Comparison of ENCODE assay signal across 10 mouse cellular contexts in genomic region chr3:82274196-82274937, GRCm38 (mm10).
DNase-seq lines count a peak whose midpoint lies in the region; ATAC-seq lines count a peak whose summit lies in the region.
"Had no signal": no experiment of that assay in that cellular context is flagged by ENCODE, and none has a peak within 500 bp of the region (broad histone marks: within the 10 kb centered on the region; RNA-seq: fewer than 3 reads in every experiment).

No protein-coding gene starts in this region.

- no peak overlapping the region for H3K4me2 ChIP-seq in hindbrain, embryonic 16.5 days (ENCODE audit: low read length)
- H3K4me2 ChIP-seq: limb, embryonic 15.5 days had no signal

- H3K27ac ChIP-seq in hindbrain, embryonic 16.5 days (ENCODE audit: low read depth, low read length): peak overlapping the region; percentile 54
- H3K27ac ChIP-seq: limb, embryonic 15.5 days had no signal

- peaks cover 12% of the 10 kb centered on the region for H3K4me1 ChIP-seq in hindbrain, embryonic 16.5 days (ENCODE audit: control insufficient read depth, insufficient read depth, low read depth, low read length)

- H3K9me3 ChIP-seq in hindbrain, embryonic 16.5 days (ENCODE audit: control insufficient read depth, low read length): no peaks in the 10 kb centered on the region
- H3K9me3 ChIP-seq: limb, embryonic 15.5 days had no signal

- no peaks in the 10 kb centered on the region for H3K27me3 ChIP-seq in hindbrain, embryonic 16.5 days (replicated peaks; ENCODE audit: control insufficient read depth, insufficient read depth, low read length)
- H3K27me3 ChIP-seq: limb, embryonic 15.5 days had no signal

- ATAC-seq in frontal cortex, adult (ENCODE audit: low TSS enrichment): 0 out of 2 replicates have a peak, but pooled peaks have one; percentile 21
- peak; percentile 80 for ATAC-seq in hindbrain, embryonic 16.5 days

- WGBS in hindbrain, embryonic 16.5 days: 35% methylated on average over 6 of the region's 6 CpGs

- H3K4me3 ChIP-seq in hindbrain, embryonic 16.5 days (ENCODE audit: low read length): no peak overlapping the region
- H3K4me3 ChIP-seq: limb, embryonic 15.5 days had no signal

- H3K9ac ChIP-seq in hindbrain, embryonic 16.5 days (ENCODE audit: low read depth, low read length): 0 out of 2 replicates have a peak overlapping the region, but pooled peaks have one; percentile 4
- H3K9ac ChIP-seq: limb, embryonic 15.5 days had no signal

- no peak for DNase-seq in frontal cortex, postnatal 36 days (ENCODE audit: low spot score in 2 of 2)
- peak; percentile 37 to 41 for DNase-seq in right cerebral cortex, postnatal 10 days (ENCODE audit: low spot score in 2 of 2)
- no peak for DNase-seq in right cerebral cortex, postnatal 36 days (ENCODE audit: low spot score in 2 of 2)
- peak; percentile 5 for DNase-seq in right cerebral cortex, postnatal 4 days
- no peak for DNase-seq in gastrocnemius, adult 8-10 months (ENCODE audit: low spot score in 2 of 2)
- no peak for DNase-seq in gastrocnemius, adult 18-20 months (ENCODE audit: low spot score)
- DNase-seq: adrenal gland, postnatal 10 days had no signal

- H3K36me3 ChIP-seq in hindbrain, embryonic 16.5 days (ENCODE audit: control insufficient read depth, insufficient read depth, low read length): no peaks in the 10 kb centered on the region
- H3K36me3 ChIP-seq: limb, embryonic 15.5 days had no signal

Comparison
In these comparisons a context has a peak if more than half of its experiments do, and no peak if none do; other contexts are left out.
1. DNase-seq: peak in right cerebral cortex, postnatal 10 days (2 of 2) and right cerebral cortex, postnatal 4 days (single experiment); none in frontal cortex, postnatal 36 days (0 of 2), right cerebral cortex, postnatal 36 days (0 of 2), gastrocnemius, adult 8-10 months (0 of 2) and gastrocnemius, adult 18-20 months (single experiment).